Mouse (Mus musculus): ENCODE measurements around the gene Il21.

DNA sequence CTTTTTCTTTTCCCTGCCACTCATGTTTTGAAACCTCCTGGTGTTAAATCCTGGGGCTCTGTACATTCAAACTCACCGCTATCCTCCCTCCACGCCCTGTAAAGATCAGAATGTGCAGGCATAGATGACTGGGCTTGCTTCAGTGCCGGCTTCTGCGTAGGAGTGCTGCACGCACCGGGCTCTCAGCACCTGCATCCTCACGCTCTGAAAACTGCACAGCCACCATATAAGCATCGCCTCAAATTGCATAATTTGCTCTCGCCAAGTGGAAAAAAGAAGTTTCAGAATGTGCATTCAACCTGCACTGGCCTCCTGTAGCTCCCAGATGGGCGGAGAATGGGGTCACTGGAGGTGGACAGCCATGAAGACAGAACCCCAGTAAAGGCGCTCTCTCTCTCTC is 35.9 kb upstream of the Il21 start:
- TF ChIP-seq POLR2A (IDR thresholded peaks at IDR 0.05; ENCODE audit: low read depth, low read length): no peak
- TF ChIP-seq CTCF (IDR thresholded peaks at IDR 0.05; ENCODE audit: borderline replicate concordance, insufficient read depth, low read length): no peak

Data from embryonic fibroblast, embryonic 13.5 days (primary cell).